Mouse (Mus musculus): ENCODE measurements around the gene Pde10a. TPM values are rescaled to one million over a fixed set of nuclear protein-coding genes. Genes with fewer than 3 reads are reported as not detected.

The Pde10a gene
- polyA plus RNA-seq, 1 experiment from 2014 or later, result 24.5 TPM

GRCm38 (mm10) chr17:8987369-8987768, 462.2 kb downstream of the Pde10a start:
- Histone ChIP-seq H3K9ac (replicated peaks; ENCODE audit: low read depth, low read length) (no peak overlapping the region), H3K27me3 (replicated peaks; ENCODE audit: control insufficient read depth, insufficient read depth, low read length) (no peaks in the 10 kb centered on the region), H3K4me3 (replicated peaks; ENCODE audit: low read length) (no peak overlapping the region), H3K4me2 (ENCODE audit: low read length) (no peak overlapping the region), H3K4me1 (replicated peaks; ENCODE audit: control insufficient read depth, insufficient read depth, low read length) (peaks cover 40% of the 10 kb centered on the region), H3K9me3 (ENCODE audit: control insufficient read depth, low read length) (no peaks in the 10 kb centered on the region), H3K27ac (ENCODE audit: low read length) (peak overlapping the region; percentile 71), H3K36me3 (ENCODE audit: control insufficient read depth, insufficient read depth) (0 out of 2 replicates have a peak, but pooled peaks cover under 1% of the 10 kb centered on the region)
- ATAC-seq, result no peak
- 78% methylated on average over 5 of the region's 5 CpGs for WGBS

GRCm38 (mm10) chr17:8988119-8988807, 463.1 kb downstream of the Pde10a start, which contains the start of gene 1700010I14Rik:
Gene 1700010I14Rik (plus strand): TSS chr17:8988333.
- 6% methylated on average over 13 of the region's 13 CpGs for WGBS
- no peak for ATAC-seq
- H3K27me3 ChIP-seq (replicated peaks; ENCODE audit: control insufficient read depth, insufficient read depth, low read length), result no peaks in the 10 kb centered on the region
- H3K4me1 ChIP-seq (replicated peaks; ENCODE audit: control insufficient read depth, insufficient read depth, low read length), result peaks cover 40% of the 10 kb centered on the region
- H3K9ac ChIP-seq (replicated peaks; ENCODE audit: low read depth, low read length), result no peak within 1 kb of the TSS; the same call in 1 of the 2 replicates
- H3K27ac ChIP-seq (ENCODE audit: low read length), result peak within 1 kb of the TSS; percentile 71
- no peaks in the 10 kb centered on the region for H3K9me3 ChIP-seq (ENCODE audit: control insufficient read depth, low read length)
- H3K4me2 ChIP-seq (ENCODE audit: low read length), result peak within 1 kb of the TSS; percentile 54
- H3K36me3 ChIP-seq (ENCODE audit: control insufficient read depth, insufficient read depth), result no peaks in the 10 kb centered on the region
- H3K4me3 ChIP-seq (replicated peaks; ENCODE audit: low read length), result peak within 1 kb of the TSS; percentile 24

- Histone ChIP-seq H3K4me3 (replicated peaks; ENCODE audit: low read length) (no peak overlapping the region), H3K4me1 (replicated peaks; ENCODE audit: control insufficient read depth, insufficient read depth, low read length) (peaks cover 20% of the 10 kb centered on the region), H3K9me3 (ENCODE audit: control insufficient read depth, low read length) (no peaks in the 10 kb centered on the region), H3K9ac (replicated peaks; ENCODE audit: low read depth, low read length) (no peak overlapping the region), H3K27me3 (replicated peaks; ENCODE audit: control insufficient read depth, insufficient read depth, low read length) (no peaks in the 10 kb centered on the region), H3K4me2 (ENCODE audit: low read length) (no peak overlapping the region), H3K27ac (ENCODE audit: low read length) (no peak overlapping the region), H3K36me3 (ENCODE audit: control insufficient read depth, insufficient read depth) (no peaks in the 10 kb centered on the region)
- WGBS, result 25% methylated on average over 8 of the region's 8 CpGs
- ATAC-seq, result no peak
Measured at GRCm38 (mm10) chr17:8991160-8991559, 466.0 kb downstream of the Pde10a start.

GRCm38 (mm10) chr17:8995344-8995743, 470.2 kb downstream of the Pde10a start:
- no peaks in the 10 kb centered on the region for H3K4me1 ChIP-seq (replicated peaks; ENCODE audit: control insufficient read depth, insufficient read depth, low read length)
- ATAC-seq, result no peak
- no peak overlapping the region for H3K4me3 ChIP-seq (replicated peaks; ENCODE audit: low read length)
- 89% methylated on average over 1 of the region's 1 CpGs for WGBS
- H3K9me3 ChIP-seq (ENCODE audit: control insufficient read depth, low read length), result no peaks in the 10 kb centered on the region
- no peaks in the 10 kb centered on the region for H3K27me3 ChIP-seq (replicated peaks; ENCODE audit: control insufficient read depth, insufficient read depth, low read length)
- H3K36me3 ChIP-seq (ENCODE audit: control insufficient read depth, insufficient read depth), result no peaks in the 10 kb centered on the region
- H3K27ac ChIP-seq (ENCODE audit: low read length), result no peak overlapping the region
- H3K4me2 ChIP-seq (ENCODE audit: low read length), result no peak overlapping the region
- no peak overlapping the region for H3K9ac ChIP-seq (replicated peaks; ENCODE audit: low read depth, low read length)

- no peak overlapping the region for H3K4me2 ChIP-seq (ENCODE audit: low read length)
- 64% methylated on average over 4 of the region's 4 CpGs for WGBS
- ATAC-seq, result no peak
Measured at GRCm38 (mm10) chr17:9002438-9002837, 477.3 kb downstream of the Pde10a start.

GRCm38 (mm10) chr17:9004516-9004915, 479.3 kb downstream of the Pde10a start:
- Histone ChIP-seq H3K9ac (replicated peaks; ENCODE audit: low read depth, low read length) (no peak overlapping the region), H3K4me1 (replicated peaks; ENCODE audit: control insufficient read depth, insufficient read depth, low read length) (no peaks in the 10 kb centered on the region), H3K9me3 (ENCODE audit: control insufficient read depth, low read length) (no peaks in the 10 kb centered on the region), H3K4me3 (replicated peaks; ENCODE audit: low read length) (no peak overlapping the region), H3K27me3 (replicated peaks; ENCODE audit: control insufficient read depth, insufficient read depth, low read length) (no peaks in the 10 kb centered on the region), H3K36me3 (ENCODE audit: control insufficient read depth, insufficient read depth) (no peaks in the 10 kb centered on the region), H3K27ac (ENCODE audit: low read length) (no peak overlapping the region), H3K4me2 (ENCODE audit: low read length) (no peak overlapping the region)
- no peak for ATAC-seq
- 89% methylated on average over 4 of the region's 4 CpGs for WGBS

More at GRCm38 (mm10) chr17:9002438-9002837, 477.3 kb downstream of the Pde10a start:
- Histone ChIP-seq H3K27me3 (replicated peaks; ENCODE audit: control insufficient read depth, insufficient read depth, low read length) (no peaks in the 10 kb centered on the region), H3K4me1 (replicated peaks; ENCODE audit: control insufficient read depth, insufficient read depth, low read length) (no peaks in the 10 kb centered on the region), H3K36me3 (ENCODE audit: control insufficient read depth, insufficient read depth) (no peaks in the 10 kb centered on the region), H3K9me3 (ENCODE audit: control insufficient read depth, low read length) (no peaks in the 10 kb centered on the region), H3K4me3 (replicated peaks; ENCODE audit: low read length) (no peak overlapping the region), H3K9ac (replicated peaks; ENCODE audit: low read depth, low read length) (no peak overlapping the region), H3K27ac (ENCODE audit: low read length) (no peak overlapping the region)

- no peaks in the 10 kb centered on the region for H3K36me3 ChIP-seq (ENCODE audit: control insufficient read depth, insufficient read depth)
- no peak overlapping the region for H3K4me2 ChIP-seq (ENCODE audit: low read length)
- H3K9me3 ChIP-seq (ENCODE audit: control insufficient read depth, low read length), result no peaks in the 10 kb centered on the region
- peak overlapping the region; percentile 29 for H3K27ac ChIP-seq (ENCODE audit: low read length)
- peak; percentile 81 for ATAC-seq
- peaks cover 22% of the 10 kb centered on the region for H3K4me1 ChIP-seq (replicated peaks; ENCODE audit: control insufficient read depth, insufficient read depth, low read length)
- H3K27me3 ChIP-seq (replicated peaks; ENCODE audit: control insufficient read depth, insufficient read depth, low read length), result no peaks in the 10 kb centered on the region
- WGBS, result 19% methylated on average over 14 of the region's 14 CpGs
- H3K9ac ChIP-seq (replicated peaks; ENCODE audit: low read depth, low read length), result 0 out of 2 replicates have a peak overlapping the region, but pooled peaks have one; percentile 12
- no peak overlapping the region for H3K4me3 ChIP-seq (replicated peaks; ENCODE audit: low read length)
Measured at GRCm38 (mm10) chr17:9023198-9023942, 498.2 kb downstream of the Pde10a start.

GRCm38 (mm10) chr17:9030181-9030580, 505.0 kb downstream of the Pde10a start:
- no peak overlapping the region for H3K9ac ChIP-seq (replicated peaks; ENCODE audit: low read depth, low read length)
- peaks cover 29% of the 10 kb centered on the region for H3K4me1 ChIP-seq (replicated peaks; ENCODE audit: control insufficient read depth, insufficient read depth, low read length)
- WGBS, result 76% methylated on average over 5 of the region's 5 CpGs
- ATAC-seq, result no peak
- no peak overlapping the region for H3K27ac ChIP-seq (ENCODE audit: low read length)
- no peaks in the 10 kb centered on the region for H3K9me3 ChIP-seq (ENCODE audit: control insufficient read depth, low read length)
- no peaks in the 10 kb centered on the region for H3K27me3 ChIP-seq (replicated peaks; ENCODE audit: control insufficient read depth, insufficient read depth, low read length)
- no peak overlapping the region for H3K4me2 ChIP-seq (ENCODE audit: low read length)
- H3K36me3 ChIP-seq (ENCODE audit: control insufficient read depth, insufficient read depth), result no peaks in the 10 kb centered on the region
- H3K4me3 ChIP-seq (replicated peaks; ENCODE audit: low read length), result no peak overlapping the region
